Mouse (Mus musculus) gastrocnemius, postnatal 36 days (tissue): ENCODE measurements at regions not wholly inside any gene's neighbourhood (a gene's known extent, or its start where the extent isn't known, plus 50 kb on each side); places are given as distances from the start of the nearest gene placed in this dataset.

ENCODE experiments used
- DNase-seq, 2 experiments: peaks; one replicate each; pipeline ENCODE4 v3.0.0; 2022
- intact Hi-C: fragments of 180-260 bp; cut with DNase I; formaldehyde crosslinking; loops from one replicate; pipeline ENCODE4 v1.15.1; 2025

- no peak for DNase-seq
- intact Hi-C loops: no loop called here
These were observed 305.4 kb upstream of the Zmiz1 start for GRCm38 (mm10) chr14:25153573-25153972.

- no peak for DNase-seq
- intact Hi-C loops: no loop called here
These were observed 304.8 kb upstream of the Zmiz1 start for GRCm38 (mm10) chr14:25154180-25154579.

GRCm38 (mm10) chr14:25155008-25155783 lies 303.8 kb upstream of the Zmiz1 start:
- intact Hi-C loops: no loop called here

GRCm38 (mm10) chr14:25156171-25156570 lies 302.8 kb upstream of the Zmiz1 start:
- DNase-seq: no peak
- intact Hi-C loops: no loop called here

More at GRCm38 (mm10) chr14:25155008-25155783, 303.8 kb upstream of the Zmiz1 start:
- no peak for DNase-seq

GRCm38 (mm10) chr14:25161684-25162321 lies 297.2 kb upstream of the Zmiz1 start:
- intact Hi-C loops: loop anchor here (10.0 kb wide), 1 partner anchor 947 kb away; no protein-coding TSS in a partner anchor
- no peak for DNase-seq

- no peak for DNase-seq
- intact Hi-C loops: loop anchor here (10.0 kb wide), 1 partner anchor 951 kb away; no protein-coding TSS in a partner anchor
These were observed 292.8 kb upstream of the Zmiz1 start for GRCm38 (mm10) chr14:25166217-25166616.

GRCm38 (mm10) chr14:25167604-25168003 lies 291.4 kb upstream of the Zmiz1 start:
- no peak for DNase-seq

GRCm38 (mm10) chr14:25168310-25168709 lies 290.7 kb upstream of the Zmiz1 start:
- DNase-seq: no peak
- intact Hi-C loops: loop anchor here (10.0 kb wide), 1 partner anchor 954 kb away; no protein-coding TSS in a partner anchor

More at GRCm38 (mm10) chr14:25167604-25168003, 291.4 kb upstream of the Zmiz1 start:
- intact Hi-C loops: loop anchor here (10.0 kb wide), 1 partner anchor 953 kb away; no protein-coding TSS in a partner anchor

- intact Hi-C loops: no loop called here
- no peak for DNase-seq
These were observed 285.7 kb upstream of the Zmiz1 start for GRCm38 (mm10) chr14:25173281-25173680.

GRCm38 (mm10) chr14:25173873-25174272 lies 285.1 kb upstream of the Zmiz1 start:
- DNase-seq: no peak
- intact Hi-C loops: no loop called here

- no peak for DNase-seq
- intact Hi-C loops: no loop called here
These were observed 284.6 kb upstream of the Zmiz1 start for GRCm38 (mm10) chr14:25174402-25174801.

GRCm38 (mm10) chr14:25176206-25176605 lies 282.8 kb upstream of the Zmiz1 start:
- no peak for DNase-seq
- intact Hi-C loops: no loop called here

GRCm38 (mm10) chr14:25180126-25180525 lies 278.9 kb upstream of the Zmiz1 start:
- DNase-seq: no peak
- intact Hi-C loops: no loop called here

GRCm38 (mm10) chr14:25181406-25181805 lies 277.6 kb upstream of the Zmiz1 start:
- DNase-seq: peak in 1 of 2 experiments; percentile 22
- intact Hi-C loops: no loop called here

GRCm38 (mm10) chr14:25184042-25184441 lies 274.9 kb upstream of the Zmiz1 start:
- DNase-seq: no peak
- intact Hi-C loops: no loop called here

GRCm38 (mm10) chr14:25184875-25185274 lies 274.1 kb upstream of the Zmiz1 start:
- intact Hi-C loops: no loop called here
- DNase-seq: no peak

- intact Hi-C loops: no loop called here
- DNase-seq: no peak
These were observed 273.4 kb upstream of the Zmiz1 start for GRCm38 (mm10) chr14:25185556-25185958.

GRCm38 (mm10) chr14:25185959-25186771 lies 272.8 kb upstream of the Zmiz1 start:
- intact Hi-C loops: no loop called here
- no peak for DNase-seq

GRCm38 (mm10) chr14:25187715-25188114 lies 271.3 kb upstream of the Zmiz1 start:
- intact Hi-C loops: no loop called here
- DNase-seq: no peak

- DNase-seq: no peak
- intact Hi-C loops: no loop called here
These were observed 269.7 kb upstream of the Zmiz1 start for GRCm38 (mm10) chr14:25189256-25189655.
